Mouse (Mus musculus): ENCODE results near the gene Scyl3.

DNA sequence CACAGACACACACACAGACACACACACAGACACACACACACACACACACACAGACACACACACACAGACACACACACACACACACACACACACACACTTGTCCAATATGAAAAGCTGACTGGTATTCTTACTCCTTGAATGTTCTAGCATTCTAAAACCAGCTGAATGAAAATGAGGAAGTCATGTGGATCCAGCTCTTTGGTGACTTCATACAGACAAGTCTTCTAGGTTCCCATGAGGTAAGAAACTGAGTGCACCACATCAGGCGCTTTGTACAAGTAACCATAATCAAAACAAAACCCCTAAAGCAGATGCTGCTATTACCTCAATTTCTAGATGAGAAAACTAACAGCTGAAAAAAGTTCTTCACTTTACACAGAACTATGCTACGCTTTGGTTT is 46.2 kb downstream of the Scyl3 start:
- TF ChIP-seq CTCF (IDR thresholded peaks at IDR 0.05; ENCODE audit: insufficient read depth, low read length) = no peak
- no peak for TF ChIP-seq POLR2A (IDR thresholded peaks at IDR 0.05; ENCODE audit: borderline replicate concordance, extremely low read depth, low read depth, low read length)
